Mouse (Mus musculus) E14TG2a.4 (cell line): ENCODE results near the gene Plekhh3.
"Not testable (repeated sequence)": the region's sequence is repeated elsewhere in the genome, so short reads cannot be mapped to it uniquely, and the experiment has no call there.

Source experiments
- H3K27me3 ChIP-seq: 2 replicates; pipeline ENCODE4 v1.6.1; 2014; ENCODE audit warnings: low read length, control low read depth; ENCODE audit not compliant: insufficient read depth
- H3K36me3 ChIP-seq: 2 replicates; pipeline ENCODE4 v1.6.1; 2014; ENCODE audit warnings: low read length, control low read depth; ENCODE audit not compliant: insufficient read depth
- H3K4me1 ChIP-seq: replicated peaks from 2 replicates; pipeline ENCODE4 v1.6.1; 2014; ENCODE audit warnings: low read depth, low read length, control low read depth
- H3K4me3 ChIP-seq: replicated peaks from 2 replicates; pipeline ENCODE4 v1.5.1; 2014; ENCODE audit warnings: mild to moderate bottlenecking, low read length
- H3K9me3 ChIP-seq: 2 replicates; pipeline ENCODE4 v1.6.1; 2014; ENCODE audit warnings: low read length, control low read depth
- CTCF ChIP-seq: conservative IDR thresholded peaks from 2 replicates; pipeline ENCODE4 v1.5.1; 2014; ENCODE audit warnings: low read length
- NANOG ChIP-seq: IDR thresholded peaks from 2 replicates; pipeline ENCODE4 v1.6.1; 2014; ENCODE audit warnings: borderline replicate concordance, low read length, mixed read lengths
- POU5F1 ChIP-seq: IDR thresholded peaks from 2 replicates; pipeline ENCODE4 v1.6.1; 2014; ENCODE audit warnings: low read length, borderline replicate concordance

The Plekhh3 gene

DNA sequence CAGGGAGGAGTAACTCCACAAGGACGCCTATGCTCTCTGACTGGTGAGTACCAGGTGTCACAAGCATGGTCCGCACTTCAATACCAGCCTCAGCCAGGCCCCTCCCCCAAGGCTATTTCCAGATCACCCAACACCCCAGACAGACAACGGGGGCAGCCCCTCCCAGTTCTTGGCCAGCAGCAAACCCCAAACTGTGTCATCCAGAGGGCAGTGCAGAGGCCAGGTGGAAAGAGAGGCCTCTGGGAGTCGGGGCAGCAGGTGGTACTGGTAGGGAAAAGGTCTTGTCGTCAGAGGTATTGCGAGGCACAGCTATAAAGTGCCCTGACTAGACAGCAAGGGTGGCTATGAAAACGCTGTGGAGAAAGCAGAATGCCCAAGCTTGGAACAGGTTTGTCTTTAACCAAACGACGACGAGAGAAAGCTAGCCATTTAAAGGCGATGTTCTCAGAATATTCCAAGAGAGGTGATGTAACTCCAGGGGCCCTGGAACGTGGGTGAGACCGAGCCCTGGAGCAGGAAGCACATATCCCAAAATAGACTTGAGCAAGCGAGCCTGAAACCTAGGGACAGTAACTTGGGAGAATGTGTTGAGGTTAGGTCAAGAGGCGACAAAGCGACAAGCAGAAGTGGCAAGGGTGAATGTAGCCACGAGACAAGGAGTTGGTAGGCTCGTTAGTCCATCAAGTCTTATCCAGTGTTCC, 40.9 kb downstream of the Plekhh3 start:
- Histone ChIP-seq H3K9me3 (no peaks in the 10 kb centered on the region), H3K27me3 (peaks cover 6% of the 10 kb centered on the region; the same call in 1 of the 2 replicates), H3K4me1 (peaks cover 20% of the 10 kb centered on the region), H3K4me3 (no peak overlapping the region), H3K36me3 (peaks cover 16% of the 10 kb centered on the region)
- no peak for TF ChIP-seq NANOG
- TF ChIP-seq POU5F1, result no peak
- TF ChIP-seq CTCF, result no peak

DNA sequence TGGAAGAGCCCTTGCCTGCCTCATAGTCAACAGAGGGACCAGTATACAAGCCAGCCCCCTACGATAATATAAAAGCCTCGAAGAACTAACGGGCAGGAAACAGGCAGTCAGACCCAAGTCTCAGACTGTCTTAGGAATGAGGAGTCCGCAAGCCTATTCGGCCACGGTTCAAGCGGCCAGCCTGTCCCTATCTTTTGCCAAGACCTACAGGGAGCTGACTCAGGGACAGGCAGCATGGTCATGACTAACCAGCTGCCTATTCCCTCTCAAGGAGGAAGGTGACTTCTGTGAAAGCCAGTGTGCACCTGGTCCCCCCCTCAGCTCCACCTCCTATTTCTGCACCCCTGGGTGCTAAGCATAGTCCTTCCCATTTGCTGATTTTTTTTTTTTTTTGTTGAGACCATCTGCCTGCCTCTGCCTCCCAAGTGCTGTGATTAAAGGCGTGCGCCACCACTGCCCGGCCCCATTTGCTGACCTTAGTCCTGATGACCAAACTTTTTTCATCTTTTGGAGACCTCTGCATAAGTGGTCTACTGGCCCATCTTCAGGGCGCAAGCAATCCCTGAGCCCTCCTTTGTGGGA, 42.1 kb downstream of the Plekhh3 start:
- Histone ChIP-seq H3K4me3 (no peak overlapping the region), H3K36me3 (peaks cover 28% of the 10 kb centered on the region), H3K9me3 (no peaks in the 10 kb centered on the region), H3K27me3 (peaks cover 6% of the 10 kb centered on the region; the same call in 1 of the 2 replicates), H3K4me1 (peaks cover 18% of the 10 kb centered on the region)
- no peak for TF ChIP-seq NANOG
- no peak for TF ChIP-seq POU5F1
- TF ChIP-seq CTCF, result no peak

DNA sequence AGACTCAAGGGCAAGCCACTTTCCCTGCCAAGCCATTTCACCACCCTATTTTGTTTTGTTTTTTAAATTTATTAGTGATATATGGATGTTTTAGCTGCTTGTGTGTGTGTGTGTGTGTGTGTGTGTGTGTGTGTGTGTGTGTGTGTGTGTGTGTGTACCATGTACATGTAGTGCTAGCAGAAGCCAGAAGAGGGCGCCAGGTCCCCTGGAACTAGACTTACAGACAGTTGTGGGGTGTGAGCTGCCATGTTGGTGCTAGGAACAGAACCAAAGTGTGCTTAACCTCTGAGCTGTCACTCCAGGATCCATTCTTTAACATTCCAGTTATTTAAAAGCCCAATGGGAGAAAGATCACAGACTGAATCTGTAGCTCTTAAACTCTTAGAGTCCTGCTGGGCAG, 44.1 kb downstream of the Plekhh3 start:
- H3K27me3 ChIP-seq, result peaks cover 6% of the 10 kb centered on the region; the same call in 1 of the 2 replicates
- TF ChIP-seq CTCF (peak; percentile 34), POU5F1 (no peak), NANOG (no peak)
- peaks cover 48% of the 10 kb centered on the region for H3K36me3 ChIP-seq
- no peaks in the 10 kb centered on the region for H3K9me3 ChIP-seq
- H3K4me3 ChIP-seq, result no peak overlapping the region
- peaks cover 18% of the 10 kb centered on the region for H3K4me1 ChIP-seq

DNA sequence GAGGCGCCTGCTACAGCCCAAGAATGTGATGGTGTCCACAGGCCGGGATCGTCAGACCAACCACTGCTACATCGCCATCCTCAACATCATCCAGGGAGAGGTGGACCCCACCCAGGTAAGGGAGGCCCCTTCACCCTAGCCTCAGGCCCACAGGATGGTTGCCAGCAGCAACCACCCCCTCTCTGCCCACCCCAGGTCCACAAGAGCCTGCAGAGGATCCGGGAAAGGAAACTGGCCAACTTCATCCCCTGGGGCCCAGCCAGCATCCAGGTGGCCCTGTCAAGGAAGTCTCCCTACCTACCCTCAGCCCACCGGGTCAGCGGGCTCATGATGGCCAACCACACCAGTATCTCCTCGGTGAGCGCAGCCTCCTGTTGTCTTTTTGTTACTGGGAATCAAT, 46.1 kb downstream of the Plekhh3 start:
- H3K9me3 ChIP-seq, H3K27me3 ChIP-seq, H3K4me3 ChIP-seq: not testable (repeated sequence)
- Histone ChIP-seq H3K36me3 (peaks cover 58% of the 10 kb centered on the region), H3K4me1 (peaks cover 17% of the 10 kb centered on the region)

DNA sequence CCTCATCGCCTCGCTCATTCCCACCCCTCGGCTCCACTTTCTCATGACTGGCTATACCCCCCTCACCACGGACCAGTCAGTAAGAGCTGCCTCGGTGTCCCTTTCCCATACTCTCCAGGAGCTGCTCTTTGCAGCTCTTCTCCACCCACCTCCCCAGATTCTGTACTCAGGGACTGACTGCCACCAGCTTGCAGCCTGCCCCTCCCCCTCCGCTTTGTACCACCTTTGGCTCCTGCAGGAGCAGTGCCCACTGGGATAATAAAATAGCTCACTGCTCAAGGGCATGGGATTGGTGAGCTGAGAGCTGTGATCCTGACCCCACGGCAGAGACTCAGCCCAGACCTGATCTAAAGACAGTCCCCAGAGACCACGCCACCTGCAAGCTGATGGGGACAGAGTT, 46.7 kb downstream of the Plekhh3 start:
- H3K27me3 ChIP-seq, H3K4me3 ChIP-seq, H3K9me3 ChIP-seq: not testable (repeated sequence)
- Histone ChIP-seq H3K36me3 (peaks cover 58% of the 10 kb centered on the region), H3K4me1 (peaks cover 16% of the 10 kb centered on the region)

DNA sequence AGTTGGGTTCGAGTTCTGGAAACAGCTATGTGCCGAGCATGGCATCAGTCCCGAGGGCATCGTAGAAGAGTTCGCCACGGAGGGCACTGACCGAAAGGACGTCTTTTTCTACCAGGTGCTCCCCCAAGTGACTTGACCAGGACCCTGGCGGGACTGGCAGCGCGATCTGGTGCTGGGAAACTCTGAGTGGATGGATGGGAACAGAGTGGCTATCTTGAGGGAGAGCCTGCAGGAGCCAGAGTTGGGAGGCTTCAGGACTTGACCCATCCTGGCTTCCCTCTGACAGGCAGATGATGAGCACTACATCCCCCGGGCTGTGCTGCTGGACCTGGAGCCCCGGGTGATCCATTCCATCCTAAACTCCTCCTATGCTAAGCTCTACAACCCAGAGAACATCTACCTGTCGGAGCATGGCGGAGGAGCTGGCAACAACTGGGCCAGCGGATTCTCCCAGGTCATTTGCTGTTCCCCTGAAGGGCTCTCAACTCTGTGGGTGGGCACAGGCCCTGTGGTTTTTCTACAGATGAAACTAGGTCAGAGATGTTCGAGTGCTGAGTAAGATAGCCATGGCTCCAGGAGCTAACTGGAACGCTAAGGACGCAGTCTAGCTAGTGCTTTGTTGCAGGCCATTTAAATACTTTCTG, 50.5 kb downstream of the Plekhh3 start:
- Histone ChIP-seq H3K4me1 (peaks cover 34% of the 10 kb centered on the region), H3K9me3 (no peaks in the 10 kb centered on the region), H3K36me3 (peaks cover 67% of the 10 kb centered on the region), H3K4me3 (peak overlapping the region; percentile 97), H3K27me3 (no peaks in the 10 kb centered on the region)
- TF ChIP-seq POU5F1 (no peak), NANOG (no peak), CTCF (no peak)

DNA sequence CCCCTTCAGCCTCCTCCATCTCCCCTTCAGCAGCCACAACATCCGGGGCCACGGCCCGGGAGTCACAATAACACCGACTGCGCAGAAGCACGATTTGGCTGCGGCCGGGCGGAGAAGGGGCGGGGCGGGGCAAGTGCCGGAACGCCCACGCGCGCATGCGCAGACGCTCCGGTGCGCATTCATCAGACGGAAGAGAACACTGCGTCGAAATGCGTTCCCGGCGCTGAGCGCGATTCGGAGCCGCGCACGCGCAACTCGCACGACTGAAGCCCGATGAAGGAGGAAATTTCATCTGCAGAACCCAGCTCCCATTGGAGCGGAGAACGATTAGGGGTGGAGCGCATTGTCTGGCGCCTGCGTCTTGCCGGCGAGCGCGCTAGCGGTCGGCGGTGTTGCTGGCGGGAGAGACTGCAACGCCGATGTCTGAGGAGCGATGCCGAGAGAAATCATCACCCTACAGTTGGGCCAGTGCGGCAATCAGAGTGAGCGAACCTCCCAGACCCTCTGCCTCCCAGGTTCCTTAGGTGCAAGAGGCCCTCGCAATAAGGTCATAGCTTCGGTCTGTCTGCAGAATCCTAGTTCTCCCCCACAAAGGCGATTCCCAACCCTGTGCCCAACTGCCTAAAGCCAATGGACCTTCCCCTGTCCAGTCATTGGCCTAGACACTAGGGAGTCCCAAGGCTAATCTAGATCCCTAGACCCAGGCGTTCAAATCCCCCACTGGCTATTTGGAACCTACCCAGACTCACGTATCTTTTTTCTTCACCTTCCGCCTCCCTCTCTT, 51.2 kb downstream of the Plekhh3 start, which contains the start of the genes Retreg3 and Tubg1:
Gene Retreg3, minus strand, starts transcription at position 133 of the 784 bp plus-strand sequence.
Gene Tubg1, plus strand, starts transcription at position 178 of the 784 bp plus-strand sequence.
- Histone ChIP-seq H3K27me3 (no peaks in the 10 kb centered on the region), H3K4me3 (peak within 1 kb of the TSS; percentile 97)
- no peak for TF ChIP-seq POU5F1
- no peak for TF ChIP-seq NANOG
- no peak for TF ChIP-seq CTCF

DNA sequence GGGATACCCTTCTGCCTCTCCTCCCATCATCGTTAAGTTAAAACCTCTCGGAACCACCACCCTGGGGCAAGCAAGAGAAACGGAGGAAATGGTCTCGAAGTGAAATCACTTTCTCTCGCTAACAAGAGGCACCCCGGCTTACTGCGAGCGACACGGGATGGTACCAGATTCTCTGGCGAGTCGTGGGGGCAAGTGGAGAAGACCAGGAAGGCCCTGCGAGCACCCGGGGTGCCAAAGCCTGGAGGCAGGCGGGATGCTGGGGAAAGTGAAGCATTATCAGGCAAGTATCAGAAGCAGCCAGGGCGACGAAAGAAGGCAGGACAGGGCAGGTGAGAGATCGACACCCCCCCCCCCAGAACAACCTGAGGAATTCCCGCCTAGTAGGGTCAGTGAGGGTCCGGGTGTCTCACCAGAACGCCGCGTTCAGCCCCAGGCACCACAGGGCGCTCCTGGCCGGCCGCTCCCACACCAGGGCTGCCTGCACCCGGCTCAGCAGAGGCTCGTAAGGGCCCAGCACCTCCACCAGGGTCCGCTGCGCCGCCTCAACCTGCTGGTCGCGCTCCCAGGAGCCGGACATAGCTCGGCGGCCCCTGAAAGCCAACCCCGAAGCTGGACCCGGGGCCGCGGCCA, 51.9 kb downstream of the Plekhh3 start:
- no peak for TF ChIP-seq CTCF
- no peak for TF ChIP-seq NANOG
- TF ChIP-seq POU5F1, result no peak
- peaks cover 54% of the 10 kb centered on the region for H3K36me3 ChIP-seq
- H3K9me3 ChIP-seq, result no peaks in the 10 kb centered on the region
- H3K4me1 ChIP-seq, result peaks cover 40% of the 10 kb centered on the region
- peak overlapping the region; percentile 97 for H3K4me3 ChIP-seq
- H3K27me3 ChIP-seq, result no peaks in the 10 kb centered on the region

More for the DNA sequence above, 51.2 kb downstream of the Plekhh3 start, which contains the start of the genes Retreg3 and Tubg1:
- H3K36me3 ChIP-seq, result peaks cover 61% of the 10 kb centered on the region
- no peaks in the 10 kb centered on the region for H3K9me3 ChIP-seq
- peaks cover 40% of the 10 kb centered on the region for H3K4me1 ChIP-seq

DNA sequence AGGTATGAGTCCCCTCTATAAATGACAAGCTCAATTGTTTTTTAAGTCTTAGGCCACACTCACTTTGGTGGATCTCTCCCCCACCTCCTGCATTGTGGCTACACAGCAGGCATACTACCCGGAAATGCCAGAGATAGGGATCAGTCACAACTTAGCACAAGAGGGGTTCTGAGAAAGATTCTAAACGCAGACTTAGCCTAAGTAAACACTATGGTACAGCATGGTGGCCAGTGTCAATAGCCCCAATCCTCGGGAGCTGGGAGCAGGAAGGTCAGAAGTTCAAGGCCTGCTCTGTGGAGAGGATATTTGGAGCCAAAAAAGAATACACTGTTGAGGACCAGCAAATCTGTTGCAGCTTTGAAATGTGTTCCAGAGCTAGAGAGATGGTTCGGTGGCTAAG, 53.0 kb downstream of the Plekhh3 start:
- Histone ChIP-seq H3K4me3 (peak overlapping the region; percentile 97), H3K36me3 (peaks cover 43% of the 10 kb centered on the region), H3K4me1 (peaks cover 40% of the 10 kb centered on the region), H3K9me3 (no peaks in the 10 kb centered on the region), H3K27me3 (no peaks in the 10 kb centered on the region)
- TF ChIP-seq NANOG, result no peak
- TF ChIP-seq CTCF, result no peak
- no peak for TF ChIP-seq POU5F1
